Mouse (Mus musculus) heart, postnatal 25 days (tissue): ENCODE data around the gene Macc1. TPM values are rescaled to one million over a fixed set of nuclear protein-coding genes. Genes with fewer than 3 reads are reported as not detected.

ENCODE experiments used
- DNase-seq: peaks from one replicate; pipeline ENCODE4 v3.0.0; 2022; ENCODE audit warnings: low spot score
- intact Hi-C: fragments of 180-260 bp; cut with DNase I; formaldehyde crosslinking; loops from one replicate; pipeline ENCODE4 v1.15.1; 2025
- total RNA-seq, 2 experiments: library from RNA; stranded (reverse); gene quantifications; 2 replicates each; pipeline ENCODE4 v1.2.3; 2021

The Macc1 gene
- total RNA-seq, 2 experiments from 2014 or later = not detected

GRCm38 (mm10) chr12:119386243-119386642 is 72.2 kb downstream of the Macc1 start:
- no peak for DNase-seq
- intact Hi-C loops = no loop called here

DNA sequence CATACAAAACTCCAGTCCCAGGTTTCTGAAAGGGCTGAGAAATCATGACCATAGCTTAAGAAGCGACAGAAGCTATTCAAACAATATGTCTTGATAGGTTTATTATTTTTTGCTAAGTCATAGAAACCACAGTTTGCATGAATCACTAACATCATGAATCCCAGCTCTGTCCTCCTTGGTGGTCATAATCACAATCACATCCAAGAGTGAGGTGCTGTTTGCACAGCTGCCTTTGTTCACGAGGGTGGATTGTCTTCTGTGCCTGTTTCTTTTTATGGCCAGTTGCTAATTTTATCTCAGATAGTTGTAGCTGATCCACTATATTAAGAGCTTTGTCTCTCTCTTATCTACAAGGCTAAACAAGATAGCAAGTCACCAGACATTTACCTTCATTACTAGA is 72.6 kb downstream of the Macc1 start:
- intact Hi-C loops = no loop called here
- DNase-seq = no peak

DNA sequence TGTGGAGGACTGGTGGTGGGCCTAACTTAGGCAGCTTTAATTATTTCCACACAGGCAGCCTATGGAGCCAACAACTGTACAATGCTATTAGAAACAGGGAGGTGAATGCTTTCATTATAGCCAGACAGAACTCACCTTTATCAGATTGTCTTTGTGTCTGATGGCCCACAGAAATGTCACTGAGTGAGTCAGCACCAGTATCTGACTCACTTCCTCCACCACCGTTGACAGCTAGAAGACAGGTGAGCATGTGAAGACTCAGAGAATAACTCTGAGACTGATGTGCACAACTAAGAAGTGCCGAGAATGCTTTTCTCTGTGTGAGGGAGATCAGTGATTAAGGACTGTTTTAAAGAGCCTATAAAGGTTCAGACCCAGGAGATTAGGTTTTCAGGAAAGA is 73.9 kb downstream of the Macc1 start:
- intact Hi-C loops = no loop called here
- no peak for DNase-seq

DNA sequence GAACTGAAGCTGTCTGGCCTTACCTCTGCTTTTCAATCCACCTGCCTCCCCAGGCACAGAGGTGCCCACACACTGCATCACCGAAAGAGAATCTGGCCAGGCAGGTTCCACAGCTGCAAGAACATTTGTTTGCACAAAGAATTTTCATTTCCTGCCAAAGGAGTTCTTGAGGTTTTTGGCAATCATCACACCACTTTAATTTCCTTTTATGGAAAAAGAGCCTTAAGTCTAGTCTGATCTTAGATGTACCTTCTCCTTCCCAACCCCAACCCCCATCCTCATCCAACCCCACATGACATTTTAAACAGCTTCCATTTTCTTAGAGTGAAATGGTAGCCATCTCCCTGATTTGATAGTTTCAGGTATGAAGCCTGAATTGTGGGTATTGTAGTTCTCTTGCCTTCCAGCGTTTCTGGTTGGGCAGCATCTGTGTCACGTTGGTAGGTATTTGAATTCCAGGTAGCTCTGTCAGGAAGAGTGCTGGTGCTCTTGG is 76.2 kb downstream of the Macc1 start:
- no peak for DNase-seq
- intact Hi-C loops = no loop called here

DNA sequence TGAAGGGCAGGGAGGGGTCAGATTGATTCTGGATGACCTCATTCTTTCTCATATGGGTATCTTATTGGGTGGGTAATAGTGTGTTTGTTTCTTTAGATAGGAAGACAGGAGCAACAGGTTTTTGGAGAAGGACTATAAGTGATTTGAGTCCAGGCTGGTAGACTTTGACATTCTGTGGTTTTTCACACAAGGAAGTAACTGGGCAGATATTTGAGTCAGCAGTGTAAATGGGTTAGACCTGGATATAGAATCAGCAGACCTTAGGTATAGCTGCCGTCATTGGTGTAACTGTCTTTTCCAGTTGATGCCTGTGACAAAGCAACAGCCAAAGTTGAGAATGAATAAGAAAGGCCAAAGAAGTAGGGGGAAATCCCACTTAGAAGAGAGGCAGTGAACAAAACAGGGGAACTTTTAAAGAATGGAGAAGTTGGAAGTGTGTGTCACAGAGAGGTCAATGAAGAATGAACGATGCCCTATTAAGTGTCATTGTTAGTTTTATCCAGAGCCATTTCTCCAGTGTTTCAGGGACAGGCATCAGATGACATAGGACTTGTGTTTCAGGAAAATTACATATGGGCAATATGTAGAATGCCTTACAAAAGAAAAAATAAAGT is 84.1 kb downstream of the Macc1 start:
- no peak for DNase-seq

GRCm38 (mm10) chr12:119402273-119402672 is 88.2 kb downstream of the Macc1 start:
- intact Hi-C loops = no loop called here

More for the DNA sequence above, 84.1 kb downstream of the Macc1 start:
- intact Hi-C loops = no loop called here

DNA sequence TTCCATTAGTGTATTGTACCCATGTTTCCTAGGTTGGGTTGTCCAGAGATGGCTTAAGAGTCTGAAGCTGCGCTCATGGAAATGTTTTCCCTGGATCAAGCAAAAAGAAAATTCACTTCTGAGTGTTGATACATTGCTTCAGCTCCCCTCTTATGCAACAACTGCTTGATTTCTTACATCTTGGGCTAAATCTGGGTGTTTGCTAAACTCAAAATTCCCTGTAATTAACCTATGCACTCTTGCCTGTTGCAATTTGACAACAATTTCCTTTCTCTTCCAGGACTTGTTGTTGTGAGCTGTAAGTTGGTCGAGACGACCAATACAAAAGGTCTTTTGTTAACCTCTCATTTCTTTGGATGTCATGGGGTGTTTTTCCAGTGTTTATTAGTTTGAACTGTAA is 88.7 kb downstream of the Macc1 start:
- intact Hi-C loops = no loop called here
- DNase-seq = no peak

More at GRCm38 (mm10) chr12:119402273-119402672, 88.2 kb downstream of the Macc1 start:
- no peak for DNase-seq

- no peak for DNase-seq
- intact Hi-C loops = no loop called here
These were observed 90.7 kb downstream of the Macc1 start for GRCm38 (mm10) chr12:119404810-119405209.

- intact Hi-C loops = no loop called here
- no peak for DNase-seq
These were observed 96.5 kb downstream of the Macc1 start for GRCm38 (mm10) chr12:119410522-119410921.

- no peak for DNase-seq
- intact Hi-C loops = no loop called here
These were observed 96.9 kb downstream of the Macc1 start for GRCm38 (mm10) chr12:119410956-119411355.

DNA sequence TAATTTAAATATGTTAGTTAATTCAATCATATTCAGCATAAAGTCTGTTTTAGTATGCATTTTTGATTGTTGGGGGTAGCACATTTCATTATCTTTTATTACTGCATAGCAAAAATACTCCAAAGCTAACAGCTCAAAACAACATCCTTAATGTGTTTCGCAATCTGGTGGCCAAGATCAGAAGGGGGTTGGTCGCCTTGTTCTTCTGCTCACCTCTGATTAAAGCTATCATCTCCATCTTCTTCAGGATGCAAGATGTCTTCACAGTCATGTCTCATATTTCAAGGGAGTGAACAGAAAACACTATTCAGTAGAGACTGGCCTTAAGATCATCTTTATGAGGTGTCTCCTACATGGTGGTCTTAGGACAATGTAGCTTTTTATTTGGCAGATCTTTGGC is 97.9 kb downstream of the Macc1 start:
- intact Hi-C loops = no loop called here
- DNase-seq = no peak

DNA sequence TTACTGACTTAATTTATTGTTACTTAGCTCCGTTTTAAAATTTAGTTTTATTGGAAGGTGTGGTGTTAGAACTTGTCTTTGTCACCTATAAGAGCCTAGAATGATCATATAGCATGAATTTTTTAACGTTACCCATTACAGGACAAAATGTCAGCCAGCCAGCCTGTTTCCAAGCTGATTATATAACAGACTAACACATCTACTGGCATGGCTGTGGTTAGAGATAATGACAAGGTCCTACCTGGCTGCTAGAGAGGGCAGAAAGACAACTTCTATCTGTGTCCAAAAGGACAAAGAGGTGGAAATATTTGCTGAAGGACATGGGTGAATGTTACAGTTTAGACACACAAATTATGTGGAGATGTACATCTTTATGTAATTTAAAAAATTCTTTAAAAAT is 101.8 kb downstream of the Macc1 start:
- intact Hi-C loops = no loop called here
- no peak for DNase-seq

- intact Hi-C loops = loop anchor here (5.0 kb wide), 1 partner anchor 557 kb away; no protein-coding TSS in a partner anchor
- DNase-seq = no peak
These were observed 111.7 kb downstream of the Macc1 start for GRCm38 (mm10) chr12:119425749-119426148.

DNA sequence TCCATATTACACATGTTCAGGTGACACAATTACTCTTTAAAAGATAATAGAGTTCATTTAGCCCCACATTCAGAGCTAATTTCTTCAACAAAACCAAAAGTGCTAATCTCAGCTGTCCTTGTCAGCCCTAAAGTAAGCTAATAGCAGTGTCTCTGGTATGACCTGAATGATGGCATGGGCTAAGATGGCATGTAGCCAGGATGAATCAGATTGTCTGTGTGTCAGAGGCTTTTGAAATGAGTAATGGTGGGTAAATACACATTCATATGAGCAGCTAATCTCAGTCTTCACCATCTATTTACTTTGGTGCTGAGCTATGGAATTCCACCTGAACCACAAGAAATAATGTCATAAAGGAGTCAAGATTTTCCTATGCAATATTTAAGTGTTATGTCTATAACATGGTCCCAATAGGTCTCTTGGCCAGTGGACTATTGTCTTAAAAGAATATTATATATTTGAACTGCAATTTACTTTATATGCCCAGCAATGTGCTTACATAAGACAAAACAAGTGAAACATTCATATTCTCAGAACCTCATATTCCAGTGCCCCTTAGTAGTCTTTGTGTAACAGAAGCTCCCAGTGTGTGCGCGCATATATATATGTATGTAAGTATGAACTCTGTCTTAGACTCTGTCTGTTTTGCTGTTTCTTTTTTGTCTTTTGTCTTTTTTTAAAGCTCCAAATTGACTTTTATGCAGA is 112.3 kb downstream of the Macc1 start:
- intact Hi-C loops = loop anchor here (5.0 kb wide), 1 partner anchor 556 kb away; no protein-coding TSS in a partner anchor
- no peak for DNase-seq

GRCm38 (mm10) chr12:119426887-119427204 is 112.8 kb downstream of the Macc1 start:
- intact Hi-C loops = loop anchor here (5.0 kb wide), 1 partner anchor 555 kb away; no protein-coding TSS in a partner anchor
- no peak for DNase-seq

DNA sequence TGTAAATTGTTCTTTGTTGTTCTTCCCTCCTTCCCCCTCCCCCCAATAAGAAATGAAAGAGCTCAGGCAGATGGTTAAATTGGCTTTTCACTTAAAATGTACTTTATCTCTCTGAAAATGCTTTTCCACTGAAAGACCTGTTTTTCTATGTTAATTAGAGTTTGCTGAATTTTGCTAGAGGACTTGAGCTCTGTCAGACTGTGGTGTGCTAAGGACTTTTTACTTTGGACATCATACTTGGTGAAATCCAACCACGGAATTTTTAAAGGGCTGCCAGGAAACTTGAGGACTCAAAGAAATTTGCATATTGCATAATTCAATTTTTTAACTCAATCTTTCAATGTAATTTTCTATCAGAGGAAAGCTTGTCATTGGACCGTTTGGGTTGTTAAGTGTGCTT is 126.7 kb downstream of the Macc1 start:
- intact Hi-C loops = no loop called here
- no peak for DNase-seq

GRCm38 (mm10) chr12:119450116-119450515 is 136.0 kb downstream of the Macc1 start:
- DNase-seq = no peak
- intact Hi-C loops = no loop called here

DNA sequence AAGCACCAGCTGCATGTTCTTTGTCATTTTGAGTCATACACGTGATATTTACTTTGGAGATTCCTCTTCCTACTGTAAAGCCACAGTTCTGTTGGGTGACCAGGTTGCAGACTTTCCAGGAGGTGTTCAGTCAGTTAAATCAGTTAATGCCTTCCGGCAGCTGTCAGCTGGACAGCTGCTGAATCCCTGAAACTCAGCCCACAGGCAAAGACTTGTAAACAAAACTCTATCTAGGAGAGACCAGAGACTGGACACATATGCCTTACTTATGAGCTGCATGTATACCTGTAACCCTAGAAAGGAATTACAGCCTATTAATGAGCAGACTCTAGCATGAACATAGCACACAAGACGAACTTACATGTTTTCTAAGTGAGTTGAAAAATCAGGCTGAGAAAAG is 137.2 kb downstream of the Macc1 start:
- intact Hi-C loops = no loop called here
- no peak for DNase-seq

- intact Hi-C loops = no loop called here
- DNase-seq = no peak
These were observed 140.0 kb downstream of the Macc1 start for GRCm38 (mm10) chr12:119454076-119454475.

DNA sequence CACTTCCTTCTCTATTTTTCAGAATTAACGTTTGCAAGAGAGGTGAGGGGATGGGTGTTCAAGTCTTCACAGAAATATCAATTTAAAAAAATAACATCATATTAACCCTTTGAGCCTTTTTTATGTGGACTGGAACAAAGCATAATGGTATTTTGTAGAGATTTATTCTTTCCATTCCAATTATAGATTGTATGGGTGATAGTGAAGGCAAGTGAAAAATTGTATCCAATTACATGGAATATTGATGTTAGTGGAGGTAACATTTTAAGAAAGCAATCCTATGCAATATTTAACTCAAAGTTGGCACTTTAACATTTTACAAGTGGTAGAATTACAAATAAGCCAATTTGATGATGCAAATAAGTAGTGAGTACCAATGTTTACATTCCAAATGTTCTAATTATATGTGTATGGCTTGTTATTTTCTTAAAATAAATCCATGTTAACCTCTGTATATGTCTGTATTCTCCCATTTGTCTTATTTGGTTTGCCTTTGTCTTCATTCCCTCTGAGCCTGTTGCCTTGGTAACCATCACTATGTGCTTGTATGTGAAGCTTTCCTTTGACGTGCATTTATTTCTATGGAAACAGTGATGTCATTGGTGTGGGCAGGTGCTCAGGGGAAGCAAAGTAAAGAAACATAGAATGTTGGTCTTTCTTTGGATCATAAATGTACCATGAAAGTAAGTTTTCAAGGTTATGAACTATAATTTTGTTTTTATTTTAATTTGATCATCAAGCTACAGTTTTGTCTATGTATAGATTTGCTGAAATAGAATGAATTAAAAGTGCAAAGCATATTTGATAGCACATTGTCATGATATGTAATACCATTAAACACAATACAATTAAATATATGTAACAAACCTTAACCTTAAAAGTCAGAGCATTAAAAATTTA is 150.2 kb downstream of the Macc1 start:
- intact Hi-C loops = no loop called here
- DNase-seq = no peak

DNA sequence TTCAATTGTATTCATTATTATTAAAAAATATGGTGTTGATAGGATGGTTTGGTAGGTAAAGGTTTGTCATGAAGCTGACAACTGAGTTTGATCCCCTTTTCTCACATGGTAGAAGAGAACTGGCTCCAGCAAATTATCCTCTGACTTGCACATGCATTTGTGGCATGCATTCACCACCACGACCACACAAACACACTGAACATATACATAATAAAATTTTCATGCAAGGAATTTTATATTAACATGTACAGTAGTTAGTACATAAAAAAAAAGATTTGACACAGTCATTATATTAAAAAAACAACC is 150.8 kb downstream of the Macc1 start:
- intact Hi-C loops = no loop called here
- no peak for DNase-seq
